Mouse (Mus musculus) cerebellum, postnatal 25 days (tissue): ENCODE results near the gene Terb1.

Experiments used
- DNase-seq, 2 experiments: peaks; one replicate each; pipeline ENCODE4 v3.0.0; 2021; ENCODE audit warnings: mixed read lengths in 2 of 2

The Terb1 gene

DNA sequence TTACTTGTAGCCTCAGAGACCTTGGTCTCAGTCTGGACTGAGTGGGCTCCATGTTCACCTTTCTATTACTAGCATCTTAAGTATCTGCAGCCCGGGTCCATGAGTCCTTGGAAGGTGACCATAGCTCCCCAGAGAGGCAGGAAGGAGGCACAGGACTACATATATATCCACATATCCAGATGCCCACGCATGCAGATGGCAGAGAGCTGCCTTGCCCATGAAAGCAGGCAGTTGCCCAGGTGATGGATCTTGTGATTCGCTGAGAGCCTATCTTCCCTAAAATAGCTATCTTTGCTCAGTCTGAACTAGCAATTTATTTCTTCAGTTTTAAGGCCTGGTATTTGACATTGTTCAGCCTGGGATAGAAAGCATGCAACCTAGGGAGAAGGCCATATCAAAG is 98.2 kb downstream of the Terb1 start:
- DNase-seq, result no peak

DNA sequence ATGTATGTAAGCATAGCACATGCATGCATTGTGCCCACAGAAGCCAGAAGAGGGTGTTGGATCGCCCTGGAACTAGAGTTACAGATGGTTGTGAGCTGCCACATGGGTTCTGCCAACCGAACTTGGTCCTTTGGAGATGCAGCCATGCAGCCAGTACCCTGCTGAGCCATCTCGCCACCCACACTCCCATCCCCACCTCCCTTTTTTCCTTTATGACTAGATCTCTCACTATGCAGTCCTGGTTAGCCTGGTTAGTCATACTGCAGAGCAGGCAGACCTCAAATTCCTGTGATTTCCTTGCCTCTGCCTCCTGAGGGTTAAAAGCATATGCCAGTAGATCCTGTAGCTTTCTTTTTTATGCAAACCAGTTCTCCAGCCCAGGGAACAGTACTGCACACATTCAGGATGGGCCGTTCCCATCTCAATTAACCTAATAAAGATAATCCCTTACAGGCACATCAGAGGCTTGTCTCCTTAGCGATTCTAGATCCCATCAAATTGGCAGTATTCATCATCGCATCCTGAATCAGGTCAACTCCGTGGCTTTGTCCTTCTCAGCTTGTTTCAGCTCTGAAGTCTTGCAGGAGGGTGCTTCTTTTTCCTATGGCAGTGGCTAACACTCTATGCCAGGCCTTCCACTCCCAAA is 99.0 kb downstream of the Terb1 start:
- DNase-seq, result no peak

DNA sequence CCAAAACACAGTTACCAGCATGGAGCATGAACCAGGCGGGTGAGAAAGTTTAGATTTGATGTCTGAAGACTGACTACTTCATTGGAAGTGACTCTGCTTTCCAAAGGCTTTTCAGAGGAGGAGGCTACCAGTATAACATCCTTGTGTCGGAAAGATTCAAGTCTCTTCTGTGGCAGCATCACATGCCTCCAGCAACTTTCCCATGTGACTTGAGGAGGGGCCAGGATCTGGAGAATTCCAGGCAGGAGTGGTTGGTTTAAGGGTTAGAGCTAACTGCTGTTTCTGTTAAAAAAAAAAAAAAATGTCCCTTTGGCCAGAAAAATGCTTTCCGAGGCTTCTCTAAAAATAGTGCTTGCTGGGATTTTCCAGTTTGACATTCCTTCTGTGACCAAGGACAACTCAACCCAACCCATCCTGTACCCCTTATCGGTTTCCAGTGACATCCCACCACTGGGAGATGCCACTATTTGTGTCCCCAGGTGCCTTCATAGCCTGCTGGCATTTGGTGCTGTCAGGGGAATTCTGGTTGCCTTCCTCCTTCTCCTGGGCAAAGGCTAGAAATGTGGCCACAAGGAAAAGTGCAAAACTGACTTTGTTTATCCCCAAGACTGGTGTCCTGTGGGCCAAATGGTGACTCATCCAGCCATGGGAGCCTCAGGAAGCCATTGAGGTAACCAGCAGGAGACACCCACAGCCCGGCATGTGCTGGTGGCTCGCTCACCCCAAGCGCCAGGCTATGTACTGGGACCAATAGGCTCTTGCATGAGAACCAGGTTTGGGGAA is 101.2 kb downstream of the Terb1 start:
- no peak for DNase-seq

DNA sequence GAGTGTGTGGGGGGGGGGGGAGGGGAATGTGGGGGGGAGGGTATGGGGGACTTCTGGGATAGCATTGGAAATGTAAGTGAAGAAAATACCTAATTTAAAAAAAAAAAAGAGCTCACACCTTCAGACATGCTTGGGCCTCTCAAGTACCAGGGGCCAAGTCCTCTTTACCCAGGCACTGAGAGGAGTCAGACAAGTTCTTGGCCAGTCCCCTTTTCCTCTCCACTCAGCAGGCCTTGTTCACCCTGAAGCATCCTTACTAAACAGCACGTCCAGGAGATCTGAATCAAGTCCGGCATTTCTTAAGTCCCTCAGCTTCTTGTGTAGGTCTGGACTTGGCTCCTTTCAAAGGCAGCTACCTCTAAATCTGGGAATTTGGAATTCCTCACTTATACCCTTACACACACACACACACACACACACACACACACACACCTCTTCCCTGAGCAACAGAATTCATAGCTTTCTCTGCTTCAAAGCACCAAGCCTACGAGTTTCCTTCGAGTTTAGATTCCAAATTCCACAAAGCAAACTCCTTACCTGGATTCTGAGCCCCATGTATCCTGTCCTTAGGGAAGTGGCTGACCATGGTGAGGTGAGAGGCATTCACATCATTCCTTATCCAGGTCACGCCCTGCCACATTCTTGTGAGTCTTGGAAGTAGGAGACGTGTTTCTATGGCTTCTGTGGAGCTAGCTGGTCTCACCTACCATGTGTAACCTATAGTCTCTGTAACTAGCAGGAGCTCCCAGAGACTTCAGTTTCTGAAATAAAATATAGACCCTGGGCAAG is 103.2 kb downstream of the Terb1 start:
- DNase-seq, result no peak

DNA sequence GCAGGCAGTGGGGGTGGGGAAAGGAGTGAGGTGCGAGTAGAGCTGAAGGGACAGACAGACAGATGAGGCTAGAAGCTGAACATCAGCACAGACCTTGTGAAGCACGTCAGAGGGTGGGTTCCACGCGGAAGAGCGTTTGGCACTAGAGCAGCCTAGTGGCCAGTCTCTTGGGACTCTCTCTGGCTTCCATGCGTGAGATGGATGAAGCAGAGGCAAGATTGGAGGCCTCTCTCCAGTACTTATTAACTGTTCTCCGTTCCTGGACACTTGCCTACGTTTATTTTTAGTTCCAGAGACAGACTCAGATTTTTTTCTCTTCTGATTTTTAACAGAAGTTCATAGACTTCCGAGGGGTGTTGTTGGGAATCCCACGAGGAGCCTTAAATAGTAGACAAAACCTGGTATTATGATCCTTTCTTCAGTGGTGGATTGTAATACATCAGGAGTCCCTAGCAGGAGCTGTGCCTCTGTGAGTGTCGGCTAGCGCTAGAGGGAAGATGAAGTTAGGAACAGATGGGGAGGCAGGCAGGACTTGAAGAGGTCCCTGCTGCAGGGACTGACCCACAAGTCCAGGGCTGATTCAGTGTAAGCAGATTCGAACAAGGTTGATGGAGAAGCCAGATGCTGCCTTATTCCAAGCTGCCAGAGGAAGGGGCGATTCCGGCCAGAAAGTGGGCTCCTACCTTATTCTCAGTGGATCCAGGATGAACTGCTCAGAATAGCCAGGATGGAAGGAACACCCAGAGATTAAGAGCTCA is 104.1 kb downstream of the Terb1 start:
- no peak for DNase-seq

DNA sequence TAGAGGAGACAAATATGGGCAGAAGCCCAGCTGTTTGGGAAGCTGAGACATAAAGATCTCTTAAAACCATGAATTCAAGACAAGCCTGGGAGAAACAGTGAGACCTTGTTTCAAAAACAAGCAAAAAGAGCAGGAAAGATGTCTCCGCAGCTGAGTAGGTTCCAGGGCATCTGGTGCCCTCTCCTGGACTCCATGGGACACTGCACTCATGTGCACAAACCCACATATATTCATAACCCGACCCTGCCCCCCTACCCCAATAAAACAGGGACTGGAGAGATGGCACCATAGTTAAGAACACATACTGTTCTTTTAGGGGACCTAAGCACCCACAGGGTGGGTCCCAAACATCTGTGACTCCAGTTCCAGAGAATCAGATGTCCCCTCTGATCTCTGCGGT is 106.1 kb downstream of the Terb1 start:
- no peak for DNase-seq
